Mouse (Mus musculus): ENCODE results near the gene Prl7a2. TPM values are rescaled to one million over a fixed set of nuclear protein-coding genes. Genes with fewer than 3 reads are reported as not detected.

The Prl7a2 gene
- not detected in 2 replicates for total RNA-seq (2023)

DNA sequence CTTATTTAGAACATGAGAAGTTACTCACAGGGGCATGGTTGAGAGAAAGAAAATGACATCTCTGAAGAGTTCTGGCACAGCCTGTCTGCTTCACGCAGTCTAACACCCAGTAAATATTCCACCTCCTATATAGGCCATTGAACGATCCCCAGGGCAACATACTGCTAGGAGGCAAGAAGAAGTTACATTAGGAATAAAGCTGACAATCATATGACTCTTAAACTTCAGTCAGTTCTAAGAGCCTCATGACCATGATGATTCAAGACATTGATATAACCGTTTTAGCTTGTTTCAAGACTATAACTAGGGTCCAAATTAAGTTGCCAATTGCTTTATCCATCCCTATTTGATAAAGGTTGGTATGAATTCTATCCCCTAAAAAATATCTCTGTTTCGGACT is at the start of gene Prl7a2:
Gene Prl7a2, minus strand, starts transcription at position 101 of the 400 bp plus-strand sequence.

DNA sequence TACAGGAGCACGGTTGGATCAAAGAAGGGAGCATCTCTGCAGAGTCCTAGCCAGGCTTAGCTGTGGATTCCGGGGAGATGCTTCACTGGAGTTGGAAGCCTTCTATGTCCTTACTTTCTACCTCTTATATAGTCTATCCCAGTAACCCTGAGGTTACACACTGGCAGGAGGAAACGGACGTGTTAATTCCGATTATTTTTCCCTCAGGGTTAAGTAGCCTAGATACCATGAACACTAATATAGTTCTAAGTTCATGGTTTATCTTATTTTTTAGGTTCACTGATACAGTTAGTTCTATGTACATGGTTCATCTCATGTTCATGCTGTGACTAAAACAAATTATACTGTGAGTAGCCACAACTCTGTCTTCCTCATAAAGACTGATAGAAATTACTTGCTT is 48.8 kb upstream of the Prl7a2 start, which contains the start of gene Prl7d1:
Gene Prl7d1, minus strand, starts transcription at position 101 of the 400 bp plus-strand sequence.

DNA sequence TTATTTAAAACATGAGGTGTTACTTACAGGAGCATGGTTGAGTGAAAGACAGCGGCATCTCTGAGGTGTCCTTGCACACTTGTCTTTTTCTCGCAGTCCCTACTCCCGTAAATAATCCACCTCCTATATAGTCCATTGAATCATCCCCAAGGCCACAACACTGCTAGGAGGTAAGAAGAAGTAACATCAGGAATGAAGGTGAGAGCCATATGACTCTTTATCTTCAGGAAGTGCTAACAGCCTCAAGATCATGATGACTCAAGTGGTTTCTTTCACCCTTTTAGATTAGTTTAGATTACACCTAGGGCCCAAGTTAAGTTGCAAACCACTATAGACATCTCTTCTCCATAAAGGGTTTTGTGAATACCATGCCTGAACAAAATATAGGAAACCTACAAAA is 25.4 kb downstream of the Prl7a2 start, which contains the start of gene Prl7a1:
Gene Prl7a1, minus strand, starts transcription at position 101 of the 400 bp plus-strand sequence.

DNA sequence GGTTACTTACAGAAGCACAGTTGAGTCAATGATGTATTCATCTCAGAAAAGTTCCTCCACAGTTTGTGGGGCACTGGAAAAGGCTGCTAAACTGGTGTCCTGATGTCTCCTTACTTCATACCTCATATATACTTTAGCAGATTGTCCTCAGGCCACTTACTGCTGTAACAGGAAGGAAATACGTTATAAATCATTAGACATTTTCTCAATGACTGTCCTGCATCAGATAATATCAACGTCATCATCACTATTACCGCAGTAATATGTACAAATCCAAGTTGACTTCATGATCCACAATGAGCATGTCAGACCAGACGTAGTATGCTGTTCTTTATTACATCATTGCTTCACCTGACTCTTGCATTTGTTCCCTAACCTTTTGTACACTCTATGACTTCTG is 57.4 kb downstream of the Prl7a2 start, which contains the start of gene Prl7b1:
Gene Prl7b1, minus strand, starts transcription at position 101 of the 400 bp plus-strand sequence.

Other genes with a start within 250 kb of the Prl7a2 start
- gene Prl8a6, start 229.3 kb downstream of the Prl7a2 start, total RNA-seq (2023) = not detected in 2 replicates
- gene Prl8a8, start 154.8 kb downstream of the Prl7a2 start, total RNA-seq (2023) = not detected in 2 replicates
- gene Prl8a9, start 103.4 kb downstream of the Prl7a2 start, total RNA-seq (2023) = not detected in 2 replicates
- not detected in 2 replicates for gene Prl8a1, start 85.9 kb downstream of the Prl7a2 start, total RNA-seq (2023)
- not detected in 2 replicates for gene Prl7b1, start 57.5 kb downstream of the Prl7a2 start, total RNA-seq (2023)
- gene Prl7a1, start 25.5 kb downstream of the Prl7a2 start, total RNA-seq (2023) = not detected in 2 replicates
- not detected in 2 replicates for gene Prl7d1, start 48.7 kb upstream of the Prl7a2 start, total RNA-seq (2023)
- gene Prl7c1, start 112.8 kb upstream of the Prl7a2 start, total RNA-seq (2023) = not detected in 2 replicates
- gene Prl2a1, start 133.6 kb upstream of the Prl7a2 start, total RNA-seq (2023) = not detected in 2 replicates
- not detected in 2 replicates for gene Prl2c1, start 181.3 kb upstream of the Prl7a2 start, total RNA-seq (2023)